Mouse (Mus musculus) regulatory T cell (primary cell): ENCODE measurements around the gene Rps13.
"Not testable (repeated sequence)": the region's sequence is repeated elsewhere in the genome, so short reads cannot be mapped to it uniquely, and the experiment has no call there.

ENCODE experiments used
- in situ Hi-C: fragments of 300-600 bp; cut with MboI, MseI; formaldehyde crosslinking; loops from one replicate; pipeline ENCODE4 v1.15.1; 2025; ENCODE audit warnings: high pct_unique_total_duplicates

The Rps13 gene

GRCm38 (mm10) chr7:116333713-116334668 is at the start of gene Rps13:
Rps13 (minus strand) TSS chr7:116334195.
- in situ Hi-C loops = loop anchor here (25.0 kb wide), 1 partner anchor 1778 kb away; the partner anchor contains the start of gene Rps15a

DNA sequence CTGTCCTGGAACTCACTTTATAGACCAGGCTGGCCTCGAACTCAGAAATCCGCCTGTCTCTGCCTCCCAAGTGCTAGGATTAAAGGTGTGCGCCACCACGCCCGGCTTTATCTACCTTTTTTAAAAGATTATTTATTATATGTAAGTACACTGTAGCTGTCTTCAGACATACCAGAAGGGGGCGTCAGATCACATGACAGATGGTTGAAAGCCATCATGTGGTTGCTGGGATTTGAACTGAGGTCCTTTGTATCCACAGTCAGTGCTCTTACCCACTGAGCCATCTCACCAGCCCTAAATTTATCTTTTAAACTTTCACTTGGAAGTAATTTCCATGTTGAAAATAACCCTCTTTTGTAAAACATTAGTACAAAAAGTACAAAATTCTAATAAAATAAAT is 45.2 kb upstream of the Rps13 start:
- in situ Hi-C loops = not testable (repeated sequence)

DNA sequence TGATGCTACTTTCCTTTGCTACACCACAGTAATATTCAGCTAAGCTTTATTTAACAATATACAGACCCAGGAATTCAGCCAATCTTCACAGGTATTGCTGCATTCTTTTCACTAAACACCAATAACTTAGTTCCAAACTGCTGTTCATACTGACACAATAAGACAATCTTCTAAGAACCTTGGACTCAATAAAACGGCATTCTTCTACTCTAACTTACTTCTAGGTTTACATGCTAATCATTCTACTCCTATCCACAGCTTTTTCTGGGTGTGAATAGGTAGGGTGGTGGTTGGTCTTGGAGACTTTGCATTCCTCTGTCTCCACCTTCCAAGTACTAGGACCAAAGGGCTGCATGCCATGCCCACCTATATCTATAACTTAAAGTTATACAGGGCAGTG is 40.3 kb upstream of the Rps13 start:
- in situ Hi-C loops = no loop called here

DNA sequence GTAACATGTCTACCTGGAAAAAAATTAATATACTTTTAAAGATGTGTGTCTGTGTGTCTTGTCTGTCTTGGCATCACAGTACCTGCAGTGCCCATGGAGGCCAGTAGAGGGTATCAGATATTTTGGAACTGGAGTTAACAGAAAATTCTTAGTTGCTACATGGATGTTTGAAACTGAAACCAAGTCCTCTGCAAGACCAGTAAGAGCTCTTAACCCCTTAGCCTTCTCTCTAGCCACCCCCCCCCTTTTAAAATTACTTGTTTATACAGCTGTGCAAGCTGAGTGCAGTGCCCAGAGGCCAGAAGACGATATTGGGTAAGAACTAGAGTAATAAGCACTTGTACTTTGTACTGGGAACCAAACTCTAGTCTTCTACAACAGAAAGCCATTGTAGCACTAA is 2.2 kb upstream of the Rps13 start:
- in situ Hi-C loops = loop anchor here (25.0 kb wide), 1 partner anchor 1776 kb away; the partner anchor contains the start of gene Rps15a

DNA sequence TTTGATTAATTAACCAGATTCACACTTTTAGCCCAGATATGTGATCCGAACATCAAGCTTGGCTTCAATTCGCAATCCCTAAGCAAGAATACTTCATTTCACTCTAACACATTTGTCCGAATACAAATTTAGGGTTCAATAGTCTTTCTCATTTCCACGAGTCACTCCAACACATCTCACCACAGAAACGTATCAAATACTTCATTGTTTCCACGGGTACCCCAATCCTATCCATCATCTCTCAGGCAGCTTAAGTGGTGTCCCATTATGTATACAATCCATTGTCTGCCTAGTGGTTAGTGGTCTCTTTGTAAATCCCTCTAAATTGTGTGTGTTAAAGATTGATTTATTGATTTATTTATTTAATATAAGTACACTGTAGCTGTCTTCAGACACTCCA is 1.1 kb upstream of the Rps13 start:
- in situ Hi-C loops = loop anchor here (25.0 kb wide), 1 partner anchor 1777 kb away; the partner anchor contains the start of gene Rps15a

DNA sequence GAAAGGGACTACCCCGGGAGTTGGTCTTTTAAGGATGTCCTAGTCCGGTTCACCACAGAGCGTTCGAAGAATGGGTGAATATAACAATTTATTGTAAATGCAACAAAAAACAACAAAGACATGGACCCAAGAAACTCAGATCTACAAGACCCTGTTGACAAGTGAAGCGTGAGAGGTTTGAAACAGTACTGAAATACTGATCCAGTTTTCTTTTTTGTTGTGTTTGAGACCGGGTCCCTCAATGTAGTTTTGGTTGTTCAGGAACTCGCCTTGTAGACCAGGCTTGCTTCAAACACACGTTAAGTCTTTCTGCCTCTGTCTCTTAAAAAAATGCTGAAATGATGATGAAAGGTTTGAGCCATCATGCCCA is 659 bp upstream of the Rps13 start:
- in situ Hi-C loops = loop anchor here (25.0 kb wide), 1 partner anchor 1778 kb away; the partner anchor contains the start of gene Rps15a

GRCm38 (mm10) chr7:116331246-116331645 is 2.7 kb downstream of the Rps13 start:
- in situ Hi-C loops = loop anchor here (25.0 kb wide), 1 partner anchor 1781 kb away; the partner anchor contains the start of gene Rps15a

DNA sequence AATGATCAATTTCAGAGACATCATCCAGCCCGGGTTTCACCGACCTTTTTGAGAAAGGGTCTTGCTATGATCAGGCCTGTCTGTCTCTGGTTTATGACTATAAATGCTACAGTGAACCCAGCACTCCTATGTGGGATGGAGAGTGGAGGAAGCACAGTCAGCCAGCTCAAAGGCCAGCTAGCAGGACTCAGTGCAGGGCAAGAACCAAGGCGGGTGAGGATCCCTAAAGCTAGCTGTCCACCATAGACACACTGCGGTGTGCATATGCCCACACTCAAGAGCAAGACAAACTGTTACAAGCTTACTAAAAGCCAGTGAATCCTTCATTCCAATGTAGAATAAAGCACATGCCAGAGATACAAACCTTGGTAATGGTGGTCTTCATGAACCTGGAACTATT is 4.1 kb downstream of the Rps13 start:
- in situ Hi-C loops = loop anchor here (25.0 kb wide), 1 partner anchor 1782 kb away; the partner anchor contains the start of gene Rps15a

DNA sequence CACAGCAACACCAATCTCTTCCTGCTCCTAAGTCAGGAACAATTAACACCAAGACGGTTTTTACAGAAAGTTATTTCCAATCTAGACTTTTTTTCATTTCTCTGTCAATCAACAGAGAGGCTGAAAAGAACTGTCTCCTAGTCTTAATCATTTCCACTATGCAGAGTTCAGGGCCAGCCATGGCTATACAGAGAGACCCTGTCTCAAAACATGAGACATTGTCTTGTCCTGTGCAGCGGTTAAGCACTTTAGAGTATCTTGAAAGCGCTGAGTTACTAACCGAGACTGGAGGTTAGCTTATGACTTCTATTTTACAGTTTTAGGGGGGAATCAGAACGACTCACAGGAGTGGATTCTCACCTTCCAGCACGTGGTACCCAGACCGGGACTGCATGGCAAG is 5.2 kb downstream of the Rps13 start:
- in situ Hi-C loops = loop anchor here (25.0 kb wide), 1 partner anchor 1784 kb away; the partner anchor contains the start of gene Rps15a

GRCm38 (mm10) chr7:116327901-116328300 is 6.1 kb downstream of the Rps13 start:
- in situ Hi-C loops = loop anchor here (25.0 kb wide), 1 partner anchor 1784 kb away; the partner anchor contains the start of gene Rps15a

DNA sequence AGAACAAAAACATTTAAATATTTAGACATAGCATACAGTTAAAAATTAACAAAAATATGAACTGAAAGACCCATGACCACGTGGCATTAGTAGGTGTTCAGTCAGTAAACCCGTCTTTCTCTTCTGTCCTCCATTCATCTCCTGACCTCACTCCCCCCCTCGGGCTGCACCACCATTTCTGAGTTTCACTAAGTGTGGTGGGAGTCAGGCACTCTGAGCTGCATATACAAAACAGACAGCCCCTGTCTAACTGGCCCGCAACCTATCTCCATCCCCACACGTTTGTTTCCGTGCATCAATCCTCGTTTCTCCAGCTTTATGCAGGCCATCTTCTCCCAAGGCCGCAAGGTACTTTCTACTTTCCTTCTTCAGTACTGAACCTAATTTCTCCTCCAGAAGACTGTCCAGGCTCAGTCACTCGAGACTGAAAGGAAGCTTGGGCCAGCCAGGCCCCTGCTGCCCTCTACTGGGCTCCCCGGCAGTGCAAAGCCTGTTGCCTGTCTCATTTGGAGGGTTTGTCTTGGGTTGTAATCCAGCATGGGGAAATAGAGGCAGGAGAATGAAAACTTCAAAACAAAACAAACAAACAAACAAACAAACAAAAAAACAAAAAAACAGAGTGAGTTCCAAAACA is 10.5 kb downstream of the Rps13 start:
- in situ Hi-C loops = no loop called here

GRCm38 (mm10) chr7:116309456-116309855 is 24.5 kb downstream of the Rps13 start:
- in situ Hi-C loops = loop anchor here (5.0 kb wide), 1 partner anchor 47 kb away; no protein-coding TSS in a partner anchor

DNA sequence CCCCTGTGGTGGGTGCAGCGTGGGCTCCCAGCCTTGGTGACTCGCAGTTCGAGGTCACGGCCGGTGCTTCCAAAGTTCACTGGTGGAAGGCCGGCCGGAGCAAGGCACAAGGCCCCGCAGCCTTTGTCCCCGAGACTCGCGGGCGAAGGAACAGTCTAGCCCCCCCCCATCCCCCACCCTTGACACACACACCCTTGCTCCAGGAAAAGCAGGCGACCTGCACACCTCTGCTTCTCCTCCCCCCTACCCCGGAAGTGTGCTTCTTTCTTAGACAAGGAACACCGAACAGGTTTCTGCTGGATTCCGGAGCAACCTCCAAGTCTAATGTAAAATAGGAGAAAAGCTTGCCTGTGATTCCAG is 25.4 kb downstream of the Rps13 start:
- in situ Hi-C loops = loop anchor here (5.0 kb wide), 1 partner anchor 46 kb away; no protein-coding TSS in a partner anchor

- in situ Hi-C loops = loop anchor here (5.0 kb wide), 1 partner anchor 46 kb away; no protein-coding TSS in a partner anchor
These were observed 25.9 kb downstream of the Rps13 start, which contains the start of gene Plekha7 for GRCm38 (mm10) chr7:116307871-116308631. Plekha7 (minus strand) TSS chr7:116308376.

- in situ Hi-C loops = loop anchor here (5.0 kb wide), 1 partner anchor 45 kb away; no protein-coding TSS in a partner anchor
These were observed 26.7 kb downstream of the Rps13 start for GRCm38 (mm10) chr7:116307099-116307870.

DNA sequence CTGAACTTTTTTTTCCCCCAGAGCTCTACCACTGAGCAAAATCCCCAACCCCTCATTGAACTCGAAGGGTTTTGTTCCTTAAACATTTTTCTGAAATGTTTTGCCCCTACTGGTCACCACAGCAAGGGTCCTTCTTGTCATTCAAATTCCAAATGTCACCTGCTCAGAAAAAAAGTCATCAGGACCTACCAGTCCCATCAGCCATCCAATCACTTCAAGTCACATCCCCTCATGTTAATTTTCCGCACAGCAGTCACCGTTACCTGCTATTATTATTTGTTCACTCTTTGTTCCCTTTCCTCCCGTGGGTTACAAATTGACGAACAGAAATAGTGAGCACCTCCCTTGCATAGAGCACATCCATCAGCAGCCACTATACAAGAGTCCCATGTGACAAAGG is 27.4 kb downstream of the Rps13 start:
- in situ Hi-C loops = loop anchor here (5.0 kb wide), 1 partner anchor 44 kb away; no protein-coding TSS in a partner anchor

DNA sequence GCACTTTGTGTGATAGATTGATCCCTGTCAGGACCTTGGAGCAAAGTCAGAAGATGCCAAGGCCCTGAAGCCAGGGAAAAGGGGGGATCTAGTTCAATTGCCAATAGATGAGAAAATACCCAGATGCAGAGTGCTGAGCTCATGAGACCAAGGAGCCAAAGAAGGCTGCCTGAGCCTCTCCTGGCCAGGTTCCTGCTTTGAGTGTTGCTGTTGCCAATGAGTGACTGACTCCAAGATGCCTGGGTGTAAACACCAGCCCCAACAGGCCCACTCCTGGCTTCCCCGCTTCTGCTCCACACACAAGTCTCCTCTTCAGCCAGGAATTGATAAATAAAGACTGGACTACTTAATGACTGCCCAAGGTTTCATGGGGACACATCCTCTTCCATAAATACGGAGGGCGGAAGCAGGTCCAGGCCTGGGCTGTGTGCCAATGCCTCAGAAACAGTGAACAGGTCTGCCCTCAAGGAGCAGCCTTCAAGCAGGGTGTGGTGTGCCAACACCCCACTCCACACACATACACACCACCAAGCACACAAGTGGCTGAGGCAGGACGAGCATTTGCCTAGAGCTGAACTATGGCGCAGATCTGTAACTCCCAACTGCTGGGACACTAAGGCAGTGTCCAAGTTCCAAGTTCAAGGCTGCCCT is 32.2 kb downstream of the Rps13 start:
- in situ Hi-C loops = no loop called here

GRCm38 (mm10) chr7:116301144-116301543 is 32.9 kb downstream of the Rps13 start:
- in situ Hi-C loops = no loop called here

- in situ Hi-C loops = no loop called here
These were observed 35.1 kb downstream of the Rps13 start for GRCm38 (mm10) chr7:116298851-116299250.

DNA sequence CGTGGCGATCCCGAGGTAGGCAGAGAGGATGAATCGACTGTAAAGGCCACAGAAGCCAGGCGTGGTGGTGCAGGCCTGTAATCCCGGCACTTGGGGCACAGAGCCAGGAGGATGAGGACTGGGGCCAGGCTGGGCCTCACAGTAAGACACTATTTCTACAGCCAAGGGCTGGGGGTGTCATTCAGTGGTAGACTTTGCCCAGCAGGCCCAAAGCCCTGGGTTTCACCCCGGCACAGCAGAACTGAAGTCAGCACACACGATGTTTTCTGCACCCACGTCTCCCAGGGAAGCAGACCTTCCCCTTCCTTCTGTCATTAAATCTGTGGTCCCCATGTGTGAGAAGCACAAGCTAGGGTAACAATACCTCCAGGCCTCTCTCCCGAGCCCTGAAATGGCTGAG is 35.6 kb downstream of the Rps13 start:
- in situ Hi-C loops = no loop called here
